Mouse (Mus musculus) inflammation-experienced regulatory T-cells, adult 6 months (primary cell): ENCODE results near the gene Oaz3. TPM values are rescaled to one million over a fixed set of nuclear protein-coding genes. Genes with fewer than 3 reads are reported as not detected.

Experiments used
- ATAC-seq: one replicate; pipeline ENCODE4 v1.8.0; 2017
- polyA plus RNA-seq, 3 experiments: library from polyadenylated mRNA; unstranded; fragments of 100-300 nt; shearing (Covaris generic); gene quantifications; one replicate each; pipeline ENCODE4 v1.2.1; 2017

Gene Oaz3
- polyA plus RNA-seq, 3 experiments from 2014 or later = 0.75 to 1.2 (median 1.0) TPM

GRCm38 (mm10) chr3:94386671-94387070 lies 57.0 kb downstream of the Oaz3 start:
- no peak for ATAC-seq

- no peak for ATAC-seq
Observed at GRCm38 (mm10) chr3:94383476-94383875, 60.2 kb downstream of the Oaz3 start.

Other genes with a start within 250 kb of the Oaz3 start
- gene Gm5286, start 247.2 kb downstream of the Oaz3 start, polyA plus RNA-seq = not detected
- not detected for gene Gm4778, start 179.9 kb downstream of the Oaz3 start, polyA plus RNA-seq
- 10 to 100 TPM in 1 of 3 experiments, 1 to 10 TPM in 2; 7.0 to 10.7 (median 9.0) TPM for gene Them4, start 133.8 kb downstream of the Oaz3 start, polyA plus RNA-seq
- not detected for gene Them5, start 101.8 kb downstream of the Oaz3 start, polyA plus RNA-seq
- not detected for gene C2cd4d, start 81.5 kb downstream of the Oaz3 start, polyA plus RNA-seq
- 10 to 100 TPM in 2 of 3 experiments, 1 to 10 TPM in 1; 5.4 to 13.2 (median 13.1) TPM for gene Rorc, start 71.1 kb downstream of the Oaz3 start, polyA plus RNA-seq
- gene Lingo4, start 45.4 kb downstream of the Oaz3 start, polyA plus RNA-seq = 1 to 10 TPM in 2 of 3 experiments, under 1 TPM in 1; 0.45 to 2.3 (median 1.5) TPM
- gene Tdrkh, start 30.6 kb downstream of the Oaz3 start, polyA plus RNA-seq = 10 to 100 TPM in 1 of 3 experiments, 1 to 10 TPM in 2; 4.8 to 11.2 (median 7.8) TPM
- gene Mrpl9, start 597 bp downstream of the Oaz3 start, polyA plus RNA-seq = 10 to 100 TPM; 45.9 to 67.0 (median 66.8) TPM
- gene Celf3, start 34.4 kb upstream of the Oaz3 start, polyA plus RNA-seq = 1 to 10 TPM in 1 of 3 experiments, under 1 TPM in 2; 0.73 to 1.5 (median 0.87) TPM
- gene Riiad1, start 36.4 kb upstream of the Oaz3 start, polyA plus RNA-seq = not detected
- gene Snx27, start 138.8 kb upstream of the Oaz3 start, polyA plus RNA-seq = 10 to 100 TPM; 12.2 to 17.5 (median 16.6) TPM
- gene Gm10972, start 199.2 kb upstream of the Oaz3 start, polyA plus RNA-seq = not detected
- gene Tuft1, start 215.0 kb upstream of the Oaz3 start, polyA plus RNA-seq = 1 to 10 TPM; 1.8 to 3.9 (median 3.3) TPM
- not detected for gene Selenbp2, start 249.6 kb upstream of the Oaz3 start, polyA plus RNA-seq